Mouse (Mus musculus): ENCODE data around the gene Hdlbp. TPM values are rescaled to one million over a fixed set of nuclear protein-coding genes. Genes with fewer than 3 reads are reported as not detected.

The Hdlbp gene
- total and polyA plus RNA-seq, 3 experiments, result 141 to 1,954 (median 271) TPM

DNA sequence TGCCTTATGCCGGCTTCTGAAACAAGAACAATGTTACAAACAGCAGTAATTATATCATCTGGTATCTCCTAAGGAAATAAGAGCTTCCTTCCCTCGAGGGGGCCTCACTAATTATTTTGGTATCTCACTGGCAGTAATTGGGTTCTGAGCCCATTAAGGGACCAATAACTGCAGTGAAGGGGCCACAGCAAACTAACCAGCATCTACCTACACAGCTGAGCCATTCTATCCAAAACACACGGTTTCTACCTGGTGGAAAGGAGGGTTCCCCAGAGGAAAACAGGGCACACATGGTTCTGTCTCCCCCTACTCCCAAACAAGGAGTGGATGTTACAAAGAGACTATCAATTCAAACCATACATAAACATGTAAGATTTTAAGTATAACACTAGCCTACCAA lies 19.5 kb downstream of the Hdlbp start:
- no peak overlapping the region for H3K27ac ChIP-seq (ENCODE audit: control insufficient read depth, low read depth, low read length)

DNA sequence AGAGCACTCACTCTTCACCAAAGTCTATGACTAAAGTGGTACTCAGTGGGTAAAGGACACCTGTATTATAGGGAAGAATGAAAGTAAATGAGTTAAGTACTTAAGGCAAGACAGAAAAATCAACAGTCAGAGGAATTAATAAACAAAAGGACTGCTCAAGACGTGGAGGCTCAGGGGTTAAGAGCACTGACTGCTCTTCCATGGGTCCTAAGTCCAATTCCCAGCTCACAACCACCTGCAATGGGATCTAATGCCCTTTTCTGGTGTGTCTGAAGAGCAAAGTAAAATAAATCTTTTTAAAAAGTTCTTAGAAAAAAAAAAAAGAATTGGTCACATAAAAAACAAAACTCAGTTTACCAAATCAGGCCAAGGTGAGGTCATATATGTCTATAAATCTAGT lies 20.3 kb downstream of the Hdlbp start:
- Histone ChIP-seq H3K27me3 (ENCODE audit: control insufficient read depth in 1 of 2, insufficient read depth in 2 of 2, low read length in 2 of 2) (no peaks in the 10 kb centered on the region), H3K9ac (ENCODE audit: control insufficient read depth, low read depth, low read length, poor library complexity, severe bottlenecking) (no peak overlapping the region), H3K79me2 (ENCODE audit: control insufficient read depth, insufficient read depth, low read length, poor library complexity) (peaks cover 31% of the 10 kb centered on the region), H3K27ac (ENCODE audit: control insufficient read depth, low read depth, low read length) (no peak overlapping the region), H3K4me3 (ENCODE audit: control insufficient read depth in 1 of 2, insufficient read depth in 1 of 2, low read depth in 2 of 2, low read length in 2 of 2) (no peak overlapping the region), H3K4me1 (ENCODE audit: control insufficient read depth in 1 of 2, insufficient read depth in 2 of 2, low read length in 2 of 2) (peaks cover 6 to 8% of the 10 kb centered on the region in 2 experiments; a peak in 3 of 4 replicates), H3K36me3 (ENCODE audit: control insufficient read depth in 1 of 2, insufficient read depth in 2 of 2, low read length in 2 of 2) (peaks cover 12 to 16% of the 10 kb centered on the region in 2 experiments), H3K9me3 (replicated peaks; ENCODE audit: insufficient read depth, low read length) (no peaks in the 10 kb centered on the region)
- DNase-seq (ENCODE audit: low read depth, low spot score), result no peak
- TF ChIP-seq ELF1 (IDR thresholded peaks at IDR 0.05; ENCODE audit: low read depth, low read length) (no peak), HCFC1 (IDR thresholded peaks at IDR 0.05; ENCODE audit: low read depth, low read length) (no peak), USF2 (IDR thresholded peaks at IDR 0.05; ENCODE audit: borderline replicate concordance in 1 of 2, insufficient read depth in 1 of 2, low read depth in 1 of 2, low read length in 2 of 2) (no peak), BHLHE40 (IDR thresholded peaks at IDR 0.05; ENCODE audit: borderline replicate concordance, low read depth, low read length) (no peak)

More for the DNA sequence above, 19.5 kb downstream of the Hdlbp start:
- Histone ChIP-seq H3K9me3 (replicated peaks; ENCODE audit: insufficient read depth, low read length) (no peaks in the 10 kb centered on the region), H3K79me2 (ENCODE audit: control insufficient read depth, insufficient read depth, low read length, poor library complexity) (peaks cover 27% of the 10 kb centered on the region), H3K9ac (ENCODE audit: control insufficient read depth, low read depth, low read length, poor library complexity, severe bottlenecking) (no peak overlapping the region), H3K36me3 (ENCODE audit: control insufficient read depth in 1 of 2, insufficient read depth in 2 of 2, low read length in 2 of 2) (peaks cover 7 to 16% of the 10 kb centered on the region in 2 experiments), H3K4me1 (ENCODE audit: control insufficient read depth in 1 of 2, insufficient read depth in 2 of 2, low read length in 2 of 2) (peaks cover 2 to 4% of the 10 kb centered on the region in 2 experiments; a peak in 3 of 4 replicates), H3K27me3 (ENCODE audit: control insufficient read depth in 1 of 2, insufficient read depth in 2 of 2, low read length in 2 of 2) (no peaks in the 10 kb centered on the region), H3K4me3 (ENCODE audit: control insufficient read depth in 1 of 2, insufficient read depth in 1 of 2, low read depth in 2 of 2, low read length in 2 of 2) (no peak overlapping the region)
- TF ChIP-seq GABPA (IDR thresholded peaks at IDR 0.05; ENCODE audit: low read depth, low read length) (no peak), CHD2 (IDR thresholded peaks at IDR 0.05; ENCODE audit: low read length) (no peak), ZMIZ1 (IDR thresholded peaks at IDR 0.05; ENCODE audit: low read depth, low read length) (no peak), MAFK (IDR thresholded peaks at IDR 0.05; ENCODE audit: borderline replicate concordance, low read depth, low read length) (no peak), RCOR1 (IDR thresholded peaks at IDR 0.05; ENCODE audit: low read depth, low read length) (no peak), ZKSCAN1 (IDR thresholded peaks at IDR 0.05; ENCODE audit: low read depth, low read length) (no peak), BHLHE40 (IDR thresholded peaks at IDR 0.05; ENCODE audit: borderline replicate concordance, low read depth, low read length) (no peak), POLR2AphosphoS2 (IDR thresholded peaks at IDR 0.05; ENCODE audit: low read length) (no peak), TCF12 (IDR thresholded peaks at IDR 0.05; ENCODE audit: low read depth, low read length) (no peak), NRF1 (IDR thresholded peaks at IDR 0.05; ENCODE audit: insufficient read depth, low read depth, low read length, poor library complexity, severe bottlenecking) (no peak)
- no peak for DNase-seq (ENCODE audit: low read depth, low spot score)

DNA sequence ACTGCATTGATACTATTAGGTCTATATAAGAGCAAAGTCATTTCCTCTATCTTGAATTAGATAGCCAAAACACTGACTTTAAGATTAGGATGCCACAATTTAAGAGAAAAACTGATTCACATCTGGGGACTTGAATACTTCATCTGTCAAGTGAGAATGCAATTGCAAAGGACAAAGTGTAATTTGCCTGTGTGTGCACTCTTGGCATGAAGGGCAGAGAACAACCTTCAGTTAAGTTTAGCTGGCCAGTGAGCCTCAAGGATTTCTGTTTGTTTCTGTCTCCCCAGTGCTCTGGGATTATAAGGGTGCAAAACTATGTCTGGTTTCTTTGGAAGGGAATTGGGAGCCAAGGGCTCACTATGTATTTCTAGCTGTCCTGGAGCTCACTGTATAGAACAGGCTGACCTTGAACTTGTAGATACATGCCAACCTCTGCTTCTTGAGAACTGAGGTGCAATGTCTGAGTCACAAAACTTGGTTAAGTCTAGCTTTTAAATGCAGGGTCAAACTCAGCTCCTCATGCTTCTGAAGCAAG lies 24.8 kb downstream of the Hdlbp start:
- no peak overlapping the region for H3K27ac ChIP-seq (ENCODE audit: control insufficient read depth, low read depth, low read length)
- DNase-seq (ENCODE audit: low read depth, low spot score), result no peak

More for the DNA sequence above, 24.8 kb downstream of the Hdlbp start:
- 0 out of 2 replicates have a peak, but pooled peaks have one; percentile 15 for TF ChIP-seq SIN3A (IDR thresholded peaks at IDR 0.05; ENCODE audit: low read length)
- peak; percentile 23; the same call in 1 of the 2 replicates for TF ChIP-seq USF1 (IDR thresholded peaks at IDR 0.05; ENCODE audit: low read depth, low read length)
- TF ChIP-seq RCOR1 (IDR thresholded peaks at IDR 0.05; ENCODE audit: low read depth, low read length), result 0 out of 2 replicates have a peak, but pooled peaks have one; percentile 44
- TF ChIP-seq POLR2AphosphoS5 (IDR thresholded peaks at IDR 0.05; ENCODE audit: borderline replicate concordance, low read depth, low read length), result no peak
- TF ChIP-seq ZKSCAN1 (IDR thresholded peaks at IDR 0.05; ENCODE audit: low read depth, low read length), result no peak
- H3K27me3 ChIP-seq (ENCODE audit: control insufficient read depth in 1 of 2, insufficient read depth in 2 of 2, low read length in 2 of 2), result no peaks in the 10 kb centered on the region
- H3K9ac ChIP-seq (ENCODE audit: control insufficient read depth, low read depth, low read length, poor library complexity, severe bottlenecking), result no peak overlapping the region
- H3K36me3 ChIP-seq (ENCODE audit: control insufficient read depth in 1 of 2, insufficient read depth in 2 of 2, low read length in 2 of 2), result peaks cover 12% of the 10 kb centered on the region in 2 experiments
- H3K9me3 ChIP-seq (replicated peaks; ENCODE audit: insufficient read depth, low read length), result no peaks in the 10 kb centered on the region
- H3K4me1 ChIP-seq (ENCODE audit: control insufficient read depth in 1 of 2, insufficient read depth in 2 of 2, low read length in 2 of 2), result peaks cover 6 to 8% of the 10 kb centered on the region in 2 experiments; a peak in 3 of 4 replicates
- no peak overlapping the region for H3K4me3 ChIP-seq (ENCODE audit: control insufficient read depth in 1 of 2, insufficient read depth in 1 of 2, low read depth in 2 of 2, low read length in 2 of 2)
- peaks cover 31% of the 10 kb centered on the region for H3K79me2 ChIP-seq (ENCODE audit: control insufficient read depth, insufficient read depth, low read length, poor library complexity)
